ENCODE assay signal across 15 mouse cellular contexts in the genomic region with DNA sequence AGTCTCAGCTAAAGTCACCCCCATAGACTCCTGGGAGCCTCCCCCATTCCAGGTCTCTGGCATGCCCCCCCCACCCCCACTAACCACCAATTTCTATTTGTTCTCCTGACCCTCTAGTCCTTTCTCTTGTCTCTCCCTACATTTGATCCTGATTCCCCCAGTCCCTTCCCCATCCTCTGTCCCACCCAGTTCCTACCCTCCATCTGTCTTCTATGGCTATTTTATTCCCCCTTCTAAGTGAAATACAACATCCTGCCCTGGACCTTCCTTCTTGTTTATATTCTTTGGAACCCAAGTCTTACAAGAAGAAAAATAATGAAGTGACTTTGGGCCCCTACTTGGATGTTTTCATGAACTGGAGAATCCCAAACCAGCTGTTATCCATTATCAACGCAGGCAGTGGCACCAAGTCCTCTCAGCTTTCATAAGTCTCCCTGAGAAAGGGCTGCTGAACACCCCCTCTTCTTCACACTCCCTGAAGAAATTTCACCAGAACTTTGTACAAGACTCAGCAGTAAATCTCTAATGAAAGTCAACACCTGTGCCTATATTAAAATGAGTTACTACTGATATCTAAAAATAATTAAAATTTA.
"Had no signal": no experiment of that assay in that cellular context is flagged by ENCODE, and none has a peak within 500 bp of the region (broad histone marks: within the 10 kb centered on the region; RNA-seq: fewer than 3 reads in every experiment).

No protein-coding gene starts in this region.

- H3K36me3 ChIP-seq: hindbrain, embryonic 12.5 days; limb, embryonic 10.5 days; liver, embryonic 15.5 days; midbrain, embryonic 15.5 days; neural tube, embryonic 12.5 days; stomach, embryonic 15.5 days had no signal

- DNase-seq: retina, postnatal 1 day; thymus, adult 2 months; thymus, postnatal 25 days had no signal

- ATAC-seq: hindbrain, postnatal 0 days; midbrain, embryonic 15.5 days had no signal

- H3K4me2 ChIP-seq: hindbrain, embryonic 12.5 days; liver, embryonic 11.5 days; liver, embryonic 15.5 days; midbrain, embryonic 11.5 days; midbrain, embryonic 15.5 days; neural tube, embryonic 12.5 days; stomach, embryonic 15.5 days had no signal

- H3K27me3 ChIP-seq: hindbrain, embryonic 12.5 days; liver, embryonic 15.5 days; megakaryocyte, embryonic 14.5 days; midbrain, embryonic 15.5 days; neural tube, embryonic 12.5 days; stomach, embryonic 15.5 days had no signal

- H3K9me3 ChIP-seq: hindbrain, embryonic 12.5 days; limb, embryonic 10.5 days; liver, embryonic 15.5 days; megakaryocyte, embryonic 14.5 days; midbrain, embryonic 15.5 days; neural tube, embryonic 12.5 days; stomach, embryonic 15.5 days had no signal

- H3K27ac ChIP-seq: hindbrain, embryonic 12.5 days; hindbrain, postnatal 0 days; left cerebral cortex, adult 2 months; limb, embryonic 10.5 days; liver, embryonic 15.5 days; macrophage; midbrain, embryonic 15.5 days; neural tube, embryonic 12.5 days; stomach, embryonic 15.5 days had no signal

- H3K4me3 ChIP-seq: hindbrain, embryonic 12.5 days; left cerebral cortex, adult 2 months; limb, embryonic 10.5 days; liver, embryonic 15.5 days; megakaryocyte, embryonic 14.5 days; midbrain, embryonic 15.5 days; neural tube, embryonic 12.5 days; stomach, embryonic 15.5 days had no signal

- H3K4me1 ChIP-seq: hindbrain, embryonic 12.5 days; limb, embryonic 10.5 days; liver, embryonic 15.5 days; megakaryocyte, embryonic 14.5 days; midbrain, embryonic 15.5 days; neural tube, embryonic 12.5 days; stomach, embryonic 15.5 days had no signal

- H3K9ac ChIP-seq: hindbrain, embryonic 12.5 days; liver, embryonic 15.5 days; midbrain, embryonic 15.5 days; neural tube, embryonic 12.5 days; stomach, embryonic 15.5 days had no signal
